Mouse (Mus musculus) monocyte, adult 2 months (primary cell): ENCODE results near the gene Jam3.

Source experiments
- DNase-seq, 2 experiments: peaks; one replicate each; pipeline ENCODE4 v3.0.0; 2022; ENCODE audit warnings: low spot score in 2 of 2, low read depth in 1 of 2

The Jam3 gene

GRCm38 (mm10) chr9:27154763-27155530, at the start of gene Jam3:
Gene Jam3, minus strand, starts transcription at chr9:27155421.
- DNase-seq = no peak

GRCm38 (mm10) chr9:27204201-27204600, 49.0 kb upstream of the Jam3 start:
- no peak for DNase-seq

GRCm38 (mm10) chr9:27203134-27203533, 47.9 kb upstream of the Jam3 start:
- DNase-seq = no peak

GRCm38 (mm10) chr9:27201472-27202219, 46.4 kb upstream of the Jam3 start:
- DNase-seq = no peak

- no peak for DNase-seq
Measured at GRCm38 (mm10) chr9:27193592-27194080, 38.4 kb upstream of the Jam3 start.

GRCm38 (mm10) chr9:27192761-27193591, 37.8 kb upstream of the Jam3 start:
- DNase-seq = no peak

GRCm38 (mm10) chr9:27192001-27192760, 37.0 kb upstream of the Jam3 start:
- no peak for DNase-seq

GRCm38 (mm10) chr9:27191501-27191981, 36.3 kb upstream of the Jam3 start:
- no peak for DNase-seq

- no peak for DNase-seq
Measured at GRCm38 (mm10) chr9:27190461-27190860, 35.2 kb upstream of the Jam3 start.

GRCm38 (mm10) chr9:27189306-27189705, 34.1 kb upstream of the Jam3 start:
- no peak for DNase-seq

- no peak for DNase-seq
Measured at GRCm38 (mm10) chr9:27188677-27189241, 33.5 kb upstream of the Jam3 start.

- no peak for DNase-seq
Measured at GRCm38 (mm10) chr9:27185820-27186219, 30.6 kb upstream of the Jam3 start.

GRCm38 (mm10) chr9:27182087-27182486, 26.9 kb upstream of the Jam3 start:
- DNase-seq = no peak

- DNase-seq = no peak
Measured at GRCm38 (mm10) chr9:27180492-27180891, 25.3 kb upstream of the Jam3 start.

- no peak for DNase-seq
Measured at GRCm38 (mm10) chr9:27178935-27179334, 23.7 kb upstream of the Jam3 start.

GRCm38 (mm10) chr9:27176154-27176553, 20.9 kb upstream of the Jam3 start:
- no peak for DNase-seq

GRCm38 (mm10) chr9:27175682-27176081, 20.5 kb upstream of the Jam3 start:
- DNase-seq = no peak

GRCm38 (mm10) chr9:27175241-27175640, 20.0 kb upstream of the Jam3 start:
- no peak for DNase-seq

GRCm38 (mm10) chr9:27174079-27174478, 18.9 kb upstream of the Jam3 start:
- DNase-seq = no peak

- no peak for DNase-seq
Measured at GRCm38 (mm10) chr9:27173646-27174045, 18.4 kb upstream of the Jam3 start.
